Mouse (Mus musculus): ENCODE data around the gene Sergef.

DNA sequence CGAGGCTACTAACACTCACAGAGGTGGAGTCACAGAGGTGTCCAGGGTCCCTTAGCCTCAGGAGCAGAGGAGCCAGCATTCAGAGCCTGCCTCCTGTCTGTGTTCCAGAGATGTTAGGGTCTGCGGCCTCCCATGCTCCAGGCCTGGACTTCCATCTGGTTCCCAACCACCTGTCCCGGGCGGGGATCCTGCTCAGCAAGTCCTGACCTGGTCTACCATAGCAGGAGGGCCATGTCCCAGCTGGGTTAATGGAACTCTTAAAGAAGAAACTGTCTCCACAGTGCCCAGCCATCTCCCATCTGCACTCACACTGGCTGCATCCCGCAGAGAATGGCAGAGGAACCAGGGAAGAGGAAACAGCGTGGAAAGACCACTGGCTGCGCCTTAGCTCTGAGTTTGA, 234.9 kb downstream of the Sergef start:
- TF ChIP-seq POLR2A (IDR thresholded peaks at IDR 0.05; ENCODE audit: extremely low read depth, insufficient read depth, low read length) = no peak
- no peak for TF ChIP-seq CTCF (IDR thresholded peaks at IDR 0.05; ENCODE audit: extremely low read depth, insufficient read depth, low read length)
